Mouse (Mus musculus): ENCODE results near the gene Zfp30. TPM values are rescaled to one million over a fixed set of nuclear protein-coding genes. Genes with fewer than 3 reads are reported as not detected.

Zfp30 gene
- polyA plus RNA-seq (2012; rRNA removed) = 11.8 and 12.2 TPM in 2 replicates

DNA sequence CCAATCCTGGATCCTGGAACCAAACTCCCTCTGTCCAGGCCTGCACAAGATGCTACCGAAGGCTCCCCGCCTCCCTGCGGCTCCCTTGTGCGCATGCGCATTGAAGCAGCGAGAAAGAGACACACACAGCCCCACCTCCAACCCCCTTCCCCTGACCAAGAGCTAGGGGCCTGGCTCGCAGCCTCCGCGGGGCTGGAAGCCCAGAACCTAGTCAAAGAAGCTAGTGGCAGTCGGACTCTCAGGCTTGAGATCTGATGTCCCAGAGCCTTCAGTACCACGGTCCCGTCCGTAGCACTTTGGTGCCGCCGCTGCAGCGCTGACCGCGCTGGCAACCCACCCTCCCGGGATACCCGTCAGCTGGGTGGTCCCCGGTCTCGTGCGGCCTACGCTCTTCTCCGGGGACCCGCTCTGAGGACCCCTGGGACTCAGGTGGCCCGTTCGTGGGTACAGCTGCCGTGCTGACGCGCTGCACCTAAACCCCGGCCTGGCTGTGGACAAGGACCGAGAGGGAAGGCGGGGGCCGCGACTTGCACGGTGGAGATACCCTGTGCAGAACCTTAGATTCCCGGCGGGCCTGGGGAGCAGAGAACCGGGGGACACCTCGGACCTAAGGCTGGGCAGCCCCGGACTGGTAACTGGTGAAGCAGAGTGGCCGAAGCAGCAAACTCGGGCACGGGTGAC lies at the start of gene Zfp30:
Gene Zfp30 (plus strand): TSS at position 128 of the 681 bp plus-strand sequence.

DNA sequence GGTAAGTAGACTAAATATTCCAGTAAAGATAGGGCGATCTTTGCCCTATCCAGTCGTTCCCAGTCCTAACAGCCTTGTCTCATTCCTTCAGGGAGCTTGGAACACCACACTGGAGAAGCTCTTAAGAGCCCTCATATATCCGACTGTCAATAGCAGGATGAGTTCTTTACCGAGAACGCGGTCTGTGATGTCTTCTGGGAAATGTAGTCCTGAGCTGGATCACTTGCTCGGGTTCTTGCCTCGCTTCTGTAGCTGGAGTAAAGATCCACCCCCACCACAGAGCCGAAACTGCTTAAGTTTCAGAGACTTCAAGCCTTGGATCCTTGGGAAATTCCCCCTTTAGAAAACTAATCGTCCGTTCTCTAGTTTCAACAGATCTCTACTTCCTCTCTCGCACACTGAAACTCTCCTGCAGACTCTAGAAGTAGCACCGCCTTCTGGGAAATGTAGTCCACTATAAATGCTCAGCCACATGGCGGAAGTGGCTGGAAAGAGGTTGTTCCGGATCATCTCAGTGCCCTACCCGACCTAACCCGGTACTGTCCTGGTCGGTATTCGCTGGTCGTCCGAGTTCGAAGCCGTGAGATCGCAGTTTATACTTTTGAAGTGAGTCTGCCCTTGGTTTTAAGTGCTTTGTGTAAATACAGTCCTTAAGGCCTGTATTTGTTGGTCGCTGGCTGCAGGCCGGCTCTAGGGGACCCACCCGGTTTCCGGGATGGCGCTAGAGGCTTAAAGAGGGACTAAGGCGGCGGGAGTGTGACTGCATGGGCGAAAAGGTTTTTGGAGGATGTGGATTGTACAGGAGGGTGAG lies 15.5 kb upstream of the Zfp30 start, which contains the start of gene Zfp84:
Gene Zfp84 (plus strand): TSS at position 463 of the 811 bp plus-strand sequence.

DNA sequence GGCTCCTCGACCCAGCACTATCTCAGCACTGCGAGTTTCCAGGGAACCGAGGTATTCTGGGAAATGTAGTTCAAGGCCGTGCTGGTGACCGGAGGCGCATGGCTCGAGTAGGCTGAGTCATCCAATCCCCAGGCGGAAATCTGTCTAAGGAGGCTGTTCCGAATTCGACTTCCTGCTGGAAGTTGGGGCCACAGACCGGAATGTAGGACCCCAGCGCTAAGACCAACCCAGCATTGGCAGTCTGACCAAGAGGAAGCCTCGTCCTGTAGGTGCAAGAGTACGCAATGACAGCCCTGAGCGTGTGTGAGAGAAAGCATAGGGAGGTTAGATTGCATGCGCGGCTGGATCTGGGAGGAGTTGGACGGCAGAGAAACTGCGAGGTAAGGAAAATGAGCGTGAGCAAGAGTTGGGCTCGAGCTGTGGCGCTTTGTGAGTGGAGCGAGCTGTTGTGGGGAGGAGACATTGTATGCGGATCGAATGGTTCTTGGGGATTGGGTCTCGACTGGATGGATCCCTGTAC lies 32.2 kb downstream of the Zfp30 start, which contains the start of gene Zfp790:
Gene Zfp790 (plus strand): TSS at position 205 of the 520 bp plus-strand sequence.

Other genes with a start within 250 kb of the Zfp30 start
- 1.4 and 1.8 TPM in 2 replicates for gene Catsperg2, start 57.0 kb upstream of the Zfp30 start, polyA plus RNA-seq (2012; rRNA removed)
- gene Zfp84, start 15.4 kb upstream of the Zfp30 start, polyA plus RNA-seq (2012; rRNA removed) = 14.8 TPM in 2 replicates
- 14.6 and 14.8 TPM in 2 replicates for gene Zfp790, start 32.1 kb downstream of the Zfp30 start, polyA plus RNA-seq (2012; rRNA removed)
- 12.2 and 14.4 TPM in 2 replicates for gene Zfp940, start 69.7 kb downstream of the Zfp30 start, polyA plus RNA-seq (2012; rRNA removed)
- gene Zfp420, start 76.0 kb downstream of the Zfp30 start, polyA plus RNA-seq (2012; rRNA removed) = 19.3 and 20.7 TPM in 2 replicates
- 12.5 and 12.9 TPM in 2 replicates for gene Zfp27, start 122.6 kb downstream of the Zfp30 start, polyA plus RNA-seq (2012; rRNA removed)
- gene Zfp383, start 124.2 kb downstream of the Zfp30 start, polyA plus RNA-seq (2012; rRNA removed) = 14.5 and 15.1 TPM in 2 replicates
- 16.3 and 18.0 TPM in 2 replicates for gene Zfp74, start 170.1 kb downstream of the Zfp30 start, polyA plus RNA-seq (2012; rRNA removed)
- 4.2 and 5.2 TPM in 2 replicates for gene Zfp568, start 200.0 kb downstream of the Zfp30 start, polyA plus RNA-seq (2012; rRNA removed)

All from central nervous system, embryonic 18 days (tissue).